Mouse (Mus musculus): ENCODE measurements around the gene Pde7b.

The Pde7b gene

DNA sequence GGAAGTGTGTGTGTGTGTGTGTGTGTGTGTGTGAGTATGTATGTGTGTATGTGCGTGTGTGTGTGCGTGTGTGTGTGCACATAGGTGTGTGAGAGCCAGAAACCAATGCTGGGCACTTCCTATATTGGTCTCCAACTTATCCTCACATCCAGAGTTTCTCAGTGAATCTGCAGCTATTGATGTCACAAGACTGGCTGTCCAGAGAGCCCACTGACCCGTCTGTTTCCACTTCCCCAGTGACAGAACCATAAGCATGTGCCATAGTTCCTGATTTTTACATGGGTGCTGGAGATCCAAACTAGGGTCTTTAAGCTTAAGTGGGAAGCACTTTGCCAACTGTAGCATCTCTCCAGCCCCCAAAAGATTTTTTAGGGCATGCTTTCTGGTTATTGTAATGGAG, 71.6 kb downstream of the Pde7b start:
- no peak for DNase-seq (ENCODE audit: low spot score)

DNA sequence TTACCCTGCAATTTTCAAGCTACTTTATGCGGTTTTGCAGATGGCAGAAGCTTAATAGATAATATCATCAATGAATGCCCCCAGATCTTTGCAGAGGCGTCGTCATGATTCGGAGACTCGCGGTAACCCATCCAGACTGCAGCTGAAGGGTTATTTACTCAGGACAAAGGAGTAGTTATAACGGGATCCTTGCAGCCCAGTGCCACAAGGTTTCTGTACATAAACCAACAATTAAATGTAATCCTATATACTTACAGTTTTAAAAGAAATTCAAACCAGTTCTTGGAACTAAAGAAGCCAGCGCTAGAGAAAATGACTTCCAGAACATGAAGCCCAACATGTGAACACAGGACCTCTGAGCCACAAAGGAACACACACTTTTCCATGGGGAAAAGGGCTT, 88.5 kb downstream of the Pde7b start:
- no peak for DNase-seq (ENCODE audit: low spot score)

DNA sequence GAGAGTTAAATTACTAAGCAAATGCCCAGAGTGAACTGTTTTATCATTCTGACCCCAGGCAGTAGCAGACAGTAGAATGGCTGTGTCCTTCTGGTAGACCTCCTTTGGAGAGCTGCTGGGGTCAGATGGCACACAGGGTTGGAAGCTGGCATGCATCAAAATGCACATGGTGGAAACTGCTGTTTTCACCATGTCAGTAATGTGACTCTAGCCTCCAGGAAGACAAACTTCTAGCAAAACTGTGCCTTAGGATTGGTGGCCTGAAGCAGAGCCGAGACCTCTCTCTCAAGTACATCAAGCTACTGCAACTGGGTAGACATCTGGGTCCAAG, 91.8 kb downstream of the Pde7b start:
- no peak for DNase-seq (ENCODE audit: low spot score)

DNA sequence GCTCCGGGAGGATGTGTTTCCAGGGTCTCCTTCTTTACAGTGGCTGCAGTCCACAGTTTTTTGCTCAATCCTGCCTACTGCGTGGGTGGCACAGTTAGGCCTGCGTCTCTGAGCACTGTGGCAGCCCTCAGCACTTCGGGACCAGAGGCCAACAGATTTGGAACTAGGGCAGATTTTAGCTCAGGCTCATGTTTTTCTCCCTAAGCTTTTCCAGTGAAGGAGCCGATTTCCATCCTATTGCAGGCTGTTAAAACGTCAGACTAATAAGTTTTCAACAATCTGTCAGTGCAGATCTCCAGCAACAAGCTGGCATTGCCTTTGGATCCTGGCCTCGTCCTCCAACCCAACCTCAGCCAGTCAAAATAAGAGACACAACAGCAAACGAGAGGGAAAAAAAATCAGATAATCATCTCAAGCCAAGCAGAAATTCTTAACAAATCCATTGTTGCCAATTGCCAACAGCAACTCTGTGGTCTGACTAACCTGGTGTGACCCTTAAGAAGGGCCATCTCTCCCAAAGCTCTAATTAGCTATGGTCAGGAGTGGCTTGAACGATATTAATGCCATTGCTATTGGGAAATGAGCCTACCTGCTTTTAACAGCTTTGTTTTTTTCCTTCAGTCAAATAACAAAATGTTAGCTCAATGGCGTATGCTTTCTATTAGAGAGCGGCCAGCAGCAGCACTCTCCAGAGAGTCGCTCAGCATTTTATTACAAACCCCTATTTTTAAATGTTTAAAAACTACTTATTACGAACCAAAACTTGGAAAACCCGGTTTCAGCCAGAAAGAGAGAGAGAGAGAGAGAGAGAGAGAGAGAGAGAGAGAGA, 92.4 kb downstream of the Pde7b start:
- DNase-seq (ENCODE audit: low spot score): no peak

DNA sequence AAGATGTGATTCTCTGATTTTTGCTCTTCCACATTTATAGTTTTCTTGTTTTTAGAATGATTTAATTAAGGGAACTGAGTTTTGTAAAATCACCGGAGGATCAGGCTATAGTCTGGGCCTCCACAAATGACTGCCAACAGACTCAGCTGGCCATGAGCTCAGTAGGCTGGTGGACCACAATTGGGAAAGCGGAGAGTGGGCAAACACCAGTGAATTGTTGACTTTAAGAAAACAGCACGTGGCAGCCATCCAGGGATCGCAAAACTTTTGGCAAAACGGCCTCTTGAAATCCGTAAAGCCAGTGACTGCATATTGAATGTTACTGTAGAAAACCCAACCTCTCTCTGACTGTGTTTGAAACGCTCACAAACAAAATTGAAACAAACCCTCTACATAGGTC, 94.8 kb downstream of the Pde7b start:
- DNase-seq (ENCODE audit: low spot score): no peak

DNA sequence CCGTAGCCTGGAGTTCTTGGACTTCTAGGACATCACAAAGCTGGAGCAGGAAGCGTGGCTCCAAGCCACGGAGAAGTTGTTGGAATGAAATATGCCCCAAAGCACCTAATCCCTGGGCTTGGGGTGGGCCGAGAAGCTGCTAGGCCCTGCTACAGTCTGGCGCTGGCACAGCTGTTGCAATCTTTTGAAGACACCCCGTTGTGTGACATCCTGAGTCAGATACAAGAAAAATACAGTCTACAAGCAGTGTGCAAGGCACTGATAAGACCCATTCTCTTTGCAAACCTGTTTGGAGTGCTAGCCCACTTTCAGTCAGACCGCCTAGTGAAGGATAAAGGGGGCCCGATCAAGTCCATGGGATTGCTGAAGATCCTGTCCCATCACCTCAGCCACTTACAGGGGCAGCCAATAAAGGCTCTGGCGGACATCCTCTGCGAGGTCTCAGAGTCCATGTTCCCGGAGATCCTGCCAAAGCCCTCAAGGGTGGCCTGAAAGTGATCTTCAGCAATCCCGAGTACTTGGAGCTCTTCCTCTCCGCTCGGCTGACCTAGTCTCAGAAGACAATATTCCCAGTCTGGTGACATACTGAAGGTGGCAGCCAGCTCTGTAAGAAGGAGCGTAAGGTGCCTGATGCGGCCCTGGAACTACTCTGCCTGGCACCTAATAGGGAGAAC, 99.0 kb downstream of the Pde7b start:
- DNase-seq (ENCODE audit: low spot score): no peak

DNA sequence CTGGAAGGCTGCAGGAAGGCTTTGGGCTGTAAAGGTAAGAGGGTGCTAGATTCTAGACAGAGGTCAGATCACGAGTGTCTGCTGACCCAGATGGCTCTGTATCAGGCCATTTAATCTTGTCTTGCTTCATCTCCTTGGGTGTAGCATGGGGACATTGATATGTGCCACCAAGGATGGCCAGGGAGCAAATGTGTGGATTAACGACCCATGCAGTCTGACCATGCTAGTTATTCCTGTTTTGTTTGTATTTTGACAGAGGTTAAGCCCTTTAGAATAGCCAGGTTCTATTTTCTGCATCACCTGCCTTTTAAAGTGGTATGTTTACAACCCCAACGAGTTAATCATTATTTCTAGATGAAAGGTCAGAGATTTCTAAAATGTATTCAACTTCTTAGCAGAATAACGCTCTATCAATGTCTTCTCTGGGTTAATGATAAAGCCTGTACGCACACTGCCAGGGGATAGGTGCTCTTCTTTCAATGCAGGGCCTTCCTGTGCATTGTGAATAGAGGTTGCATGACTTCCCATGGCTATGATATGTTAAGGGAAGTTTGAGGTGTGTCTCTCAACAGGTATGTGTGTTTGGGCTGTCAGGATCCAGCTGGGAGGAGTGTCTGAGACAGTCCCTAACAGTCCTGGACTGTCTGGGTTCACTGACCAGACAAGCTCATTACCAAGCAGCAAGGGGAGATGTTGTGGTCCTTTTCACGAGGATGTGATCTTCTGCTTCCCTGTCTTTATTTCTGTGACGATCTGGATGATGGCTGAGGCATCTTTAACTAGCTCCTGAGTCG, 103.0 kb downstream of the Pde7b start:
- DNase-seq (ENCODE audit: low spot score): no peak

DNA sequence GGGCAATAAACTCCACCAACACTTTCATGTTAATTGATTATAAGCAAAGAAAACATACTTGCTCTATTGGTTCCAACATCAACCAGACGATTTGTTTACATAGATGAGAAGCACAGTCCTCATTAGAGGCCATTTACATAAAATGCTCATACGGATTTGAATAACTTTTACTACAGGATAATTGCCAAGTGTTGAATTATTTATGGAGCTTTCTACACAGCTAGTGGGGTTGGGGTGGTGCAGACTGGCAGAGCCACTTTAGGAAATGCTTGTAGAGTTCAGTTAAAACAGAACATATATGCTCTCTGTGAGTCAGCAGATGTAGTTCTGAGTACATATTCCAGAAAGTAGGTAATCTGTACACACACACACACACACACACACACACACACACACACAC, 118.9 kb downstream of the Pde7b start:
- no peak for DNase-seq (ENCODE audit: low spot score)

DNA sequence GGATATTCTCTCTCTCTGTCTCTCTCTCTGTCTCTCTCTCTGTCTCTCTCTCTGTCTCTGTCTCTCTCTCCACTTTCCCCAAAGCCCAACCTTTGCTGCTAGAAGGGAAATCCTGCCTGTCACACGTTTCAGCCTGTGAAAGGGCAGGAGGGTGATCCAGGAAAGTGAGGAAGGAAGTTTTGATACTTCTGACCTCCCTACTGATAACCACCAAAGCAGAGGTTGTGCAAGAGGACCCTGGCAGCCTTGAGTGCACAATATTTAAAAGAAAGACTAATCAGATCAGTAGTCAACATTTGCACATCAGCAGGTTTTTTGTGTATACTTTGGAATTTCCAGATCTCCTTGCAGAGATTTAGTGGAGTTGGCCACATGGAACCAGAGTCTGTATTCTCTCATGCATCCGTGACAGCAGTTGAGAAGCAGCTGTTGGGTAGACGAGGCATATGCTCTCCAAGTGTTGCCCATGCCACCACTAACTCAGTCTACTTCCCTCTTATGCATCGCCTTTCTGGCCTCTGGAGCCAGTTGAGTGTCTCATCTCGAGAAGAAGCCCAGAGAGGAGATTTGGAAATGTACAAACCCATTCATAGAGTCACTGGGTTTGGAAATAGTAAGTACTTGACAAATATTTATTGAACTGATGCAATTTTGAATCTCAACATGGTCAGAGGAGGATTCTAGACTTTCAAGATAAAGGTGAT, 129.6 kb downstream of the Pde7b start:
- DNase-seq (ENCODE audit: low spot score): no peak

DNA sequence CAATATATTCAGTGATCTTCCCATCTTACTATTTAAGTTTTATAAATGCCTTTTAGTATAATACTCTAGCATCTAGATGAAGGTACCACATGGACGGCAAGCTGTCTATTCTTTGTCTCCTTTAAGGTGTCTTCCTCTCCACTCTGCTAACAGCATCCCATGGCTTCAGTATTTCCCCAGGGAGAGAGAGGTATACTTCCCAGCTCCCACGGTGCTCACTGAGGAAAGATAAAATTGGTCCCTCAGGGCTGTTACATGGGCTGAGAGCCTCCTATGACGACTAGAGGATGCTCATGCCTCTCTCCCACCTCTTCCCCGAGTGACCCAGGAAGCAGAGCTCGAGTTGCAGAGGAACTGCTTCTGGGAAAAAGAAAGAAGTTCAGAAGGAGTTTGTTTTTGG, 130.9 kb downstream of the Pde7b start:
- DNase-seq (ENCODE audit: low spot score): no peak

DNA sequence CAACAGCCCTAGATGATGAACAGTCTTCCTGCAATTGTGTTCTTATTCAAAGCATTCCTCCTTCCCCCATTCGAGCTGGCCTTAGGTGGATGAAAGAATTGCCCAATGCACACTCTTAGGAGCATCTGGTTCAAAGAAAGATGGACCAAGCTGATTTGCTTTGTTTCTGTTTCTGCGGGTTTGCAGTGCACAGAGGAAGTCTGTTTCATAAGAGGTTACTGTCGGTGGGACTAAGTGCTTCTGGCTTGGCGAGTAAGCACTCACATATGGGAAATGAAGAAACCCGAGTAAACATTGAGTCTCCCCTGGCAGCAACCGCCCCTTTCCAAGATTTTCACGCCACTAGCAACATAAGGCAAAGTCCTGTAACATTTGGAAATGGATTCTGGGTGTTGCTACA, 134.8 kb downstream of the Pde7b start:
- no peak for DNase-seq (ENCODE audit: low spot score)

DNA sequence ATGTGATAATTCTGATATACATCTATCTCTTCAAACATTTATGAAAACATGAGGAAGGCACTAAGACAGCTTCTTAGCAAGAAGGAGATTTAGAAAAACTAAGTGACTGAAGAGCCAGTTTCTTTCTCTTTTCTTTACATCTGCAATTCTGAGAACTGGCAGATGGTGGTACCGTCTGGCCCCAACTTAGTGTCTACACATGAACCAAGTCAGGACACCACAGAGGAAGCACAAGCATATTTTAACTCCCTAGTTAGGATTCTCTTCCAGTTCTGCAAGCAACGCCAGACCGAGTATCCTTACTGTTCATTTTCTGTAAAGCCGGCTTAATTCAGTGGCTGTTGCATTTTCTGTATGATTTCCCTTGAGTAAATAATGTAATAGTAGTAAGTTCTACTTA, 138.9 kb downstream of the Pde7b start:
- DNase-seq (ENCODE audit: low spot score): no peak

DNA sequence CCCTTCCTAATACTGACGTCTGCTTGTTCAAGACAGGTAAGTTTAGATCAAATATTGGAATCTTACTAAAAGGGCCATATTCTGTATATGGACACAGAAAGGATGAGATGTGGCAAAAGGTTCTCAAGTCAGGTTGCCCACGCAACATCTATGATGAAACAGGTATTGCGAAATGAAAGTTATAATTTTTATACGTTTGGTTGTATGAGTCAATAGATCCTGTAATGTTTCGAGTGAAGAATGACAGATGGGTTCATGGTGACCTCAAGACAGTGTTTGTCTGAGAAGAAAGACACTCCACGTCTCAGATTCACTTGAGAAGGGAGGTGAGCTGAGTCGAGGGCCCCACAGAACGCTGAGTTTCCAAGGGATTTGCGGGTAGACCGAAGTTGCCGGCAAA, 149.9 kb downstream of the Pde7b start:
- no peak for DNase-seq (ENCODE audit: low spot score)

DNA sequence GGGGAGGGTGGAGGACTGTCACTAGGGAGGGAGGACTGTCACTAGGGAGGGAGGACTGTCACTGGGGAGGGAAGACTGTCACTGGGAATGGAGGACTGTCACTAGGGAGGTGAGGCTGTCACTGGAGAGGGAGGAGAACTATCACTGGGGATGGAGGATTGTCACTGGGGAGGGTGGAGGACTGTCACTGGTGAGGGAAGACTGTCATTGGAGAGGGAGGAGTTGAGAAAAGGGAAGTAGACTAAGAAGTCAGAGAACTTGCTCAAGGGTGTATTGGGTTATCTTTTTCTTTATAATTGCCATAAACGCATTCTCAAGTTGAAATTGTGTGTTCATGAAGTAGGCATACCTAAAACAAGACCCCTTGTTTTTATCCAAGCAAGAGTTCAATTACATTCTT, 150.5 kb downstream of the Pde7b start:
- no peak for DNase-seq (ENCODE audit: low spot score)

DNA sequence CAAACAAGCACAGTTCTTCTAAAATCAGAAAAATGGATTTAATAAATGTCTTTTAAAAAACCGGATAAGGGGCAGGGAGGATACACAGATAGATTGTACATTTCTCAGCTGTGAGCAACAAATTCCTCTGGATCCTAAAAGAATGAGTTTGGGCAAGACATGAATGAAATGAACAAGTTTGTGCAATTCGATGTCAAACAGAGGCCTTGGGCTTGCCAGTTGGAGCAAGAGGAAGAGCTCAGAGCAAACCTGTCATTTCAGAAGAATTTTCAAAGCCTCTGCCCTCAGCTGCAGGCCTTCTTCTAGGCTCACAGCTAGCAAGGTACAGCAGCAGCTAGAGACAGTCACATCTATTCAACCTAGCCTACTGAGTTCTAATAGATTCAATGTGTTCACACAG, 153.4 kb downstream of the Pde7b start:
- no peak for DNase-seq (ENCODE audit: low spot score)

DNA sequence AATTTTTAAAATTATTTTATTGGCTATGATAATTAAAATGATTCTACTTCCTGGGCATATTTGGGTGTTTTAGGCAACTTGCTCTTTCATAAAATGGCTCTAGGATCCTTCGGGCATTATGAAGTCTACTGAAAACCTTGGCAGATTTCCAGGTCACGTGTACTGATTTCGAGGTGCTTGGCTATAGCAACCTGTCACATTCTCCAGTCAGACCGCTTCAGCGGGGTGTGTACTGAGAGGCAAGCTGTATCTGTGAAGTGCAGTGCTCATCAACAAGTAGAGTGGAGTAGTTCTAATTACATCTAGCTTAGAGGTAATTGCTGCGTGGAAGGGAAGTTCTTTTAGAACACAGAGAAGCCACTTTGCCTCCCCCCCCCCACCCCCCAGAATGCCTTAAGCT, 156.2 kb downstream of the Pde7b start:
- no peak for DNase-seq (ENCODE audit: low spot score)

DNA sequence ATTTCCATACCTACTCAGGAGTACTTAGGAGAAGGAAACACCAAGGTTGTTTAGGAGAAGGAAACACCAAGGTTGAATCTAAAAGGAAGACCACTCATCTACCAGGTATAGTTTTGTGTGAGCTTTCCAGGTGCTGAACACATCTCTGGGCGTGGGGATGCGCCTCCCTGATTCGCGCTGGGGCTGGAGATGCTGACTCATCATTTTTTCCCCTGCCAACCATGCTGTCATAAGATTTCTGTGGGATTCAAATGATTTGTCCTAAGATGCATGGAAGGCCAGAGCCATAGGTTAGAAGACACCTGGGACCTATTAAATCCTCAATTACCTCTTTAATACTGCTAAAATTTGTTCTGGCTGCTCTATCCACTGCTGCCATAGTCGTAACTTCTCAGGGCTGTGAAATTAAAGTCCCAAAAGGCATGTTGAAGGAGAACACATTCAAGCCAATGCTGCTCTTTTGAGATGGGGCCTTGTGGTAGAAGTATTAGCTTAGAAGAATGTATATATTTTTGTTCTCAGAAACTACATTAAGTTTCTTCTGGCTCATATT, 157.1 kb downstream of the Pde7b start:
- DNase-seq (ENCODE audit: low spot score): no peak

DNA sequence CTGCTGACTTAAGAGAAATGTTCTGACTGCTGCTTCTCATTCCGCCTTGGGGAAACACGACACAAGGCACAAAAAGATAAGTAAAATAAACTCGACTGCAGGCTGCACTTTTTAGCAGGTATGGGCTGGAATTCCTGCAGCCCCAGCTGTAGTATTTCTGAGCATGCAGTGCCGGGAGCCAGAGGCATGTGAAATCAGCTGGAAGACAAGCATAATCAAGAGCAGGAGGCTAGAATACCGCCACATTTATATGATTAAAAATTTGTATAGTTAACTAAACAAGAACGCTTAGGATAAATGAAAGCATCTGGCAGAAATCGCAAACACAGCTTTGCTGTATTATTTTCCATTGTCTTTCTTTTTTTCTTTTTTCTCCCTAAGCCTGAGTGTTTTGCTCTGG, 168.4 kb downstream of the Pde7b start:
- DNase-seq (ENCODE audit: low spot score): no peak

DNA sequence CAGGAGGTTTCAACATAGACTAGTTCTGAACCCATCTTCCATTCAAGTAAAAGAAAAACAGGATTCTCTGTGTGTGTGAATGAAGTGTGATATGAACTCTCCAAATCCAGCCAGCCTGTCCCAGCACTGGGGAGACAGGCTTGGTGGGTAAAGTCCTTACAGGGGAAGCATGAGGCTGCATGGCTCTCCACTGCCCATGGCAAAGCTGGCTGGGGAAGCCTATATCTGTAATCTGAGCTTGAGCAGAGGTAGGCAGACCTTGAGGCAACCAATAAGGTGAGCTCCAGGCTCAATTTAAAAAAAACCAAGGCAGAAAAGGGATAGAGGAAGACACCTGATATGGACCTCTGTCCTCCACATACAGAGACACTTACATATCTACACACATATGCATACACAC, 173.5 kb downstream of the Pde7b start:
- no peak for DNase-seq (ENCODE audit: low spot score)

DNA sequence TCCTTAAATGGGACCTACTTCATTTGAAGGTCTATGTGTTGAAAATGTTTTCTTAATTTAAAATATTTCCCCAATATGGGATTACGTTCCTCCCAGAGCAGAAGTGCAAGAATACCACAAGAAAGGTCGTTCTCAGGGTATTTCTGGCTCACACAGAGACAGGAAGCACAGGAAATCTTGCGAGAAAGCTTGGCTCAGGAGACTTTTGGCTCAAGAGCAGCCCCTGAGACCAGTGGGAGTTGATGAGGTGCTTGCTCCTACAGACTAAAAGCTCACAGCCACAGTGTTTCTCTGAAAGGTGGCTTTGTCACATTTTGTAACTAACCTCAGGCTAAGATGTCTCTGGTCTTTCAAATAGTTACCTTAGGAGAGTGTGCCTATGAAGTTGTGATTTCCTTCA, 174.1 kb downstream of the Pde7b start:
- no peak for DNase-seq (ENCODE audit: low spot score)

DNA sequence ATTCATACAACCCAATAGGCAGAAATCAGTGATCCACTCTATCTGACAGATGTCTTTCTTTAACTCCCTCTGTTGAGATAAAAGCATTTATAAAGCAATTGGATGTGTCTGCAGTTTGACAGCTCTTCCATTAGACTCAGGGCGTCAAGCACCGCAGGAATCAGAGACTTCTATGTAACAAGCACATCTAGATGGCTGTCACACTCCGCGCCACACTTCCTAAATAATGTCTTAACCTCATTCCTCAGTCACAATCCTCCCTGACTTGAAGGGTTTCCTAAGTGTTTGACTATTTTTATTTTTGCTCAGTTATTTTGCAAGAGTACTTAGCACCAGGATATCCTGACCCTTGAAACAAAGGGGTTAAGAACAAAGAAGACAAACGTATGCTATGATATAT, 174.7 kb downstream of the Pde7b start:
- no peak for DNase-seq (ENCODE audit: low spot score)

Measured in testis, postnatal 10 days (tissue).